Comparison of ENCODE assay signal across 18 mouse cellular contexts in the genomic region with DNA sequence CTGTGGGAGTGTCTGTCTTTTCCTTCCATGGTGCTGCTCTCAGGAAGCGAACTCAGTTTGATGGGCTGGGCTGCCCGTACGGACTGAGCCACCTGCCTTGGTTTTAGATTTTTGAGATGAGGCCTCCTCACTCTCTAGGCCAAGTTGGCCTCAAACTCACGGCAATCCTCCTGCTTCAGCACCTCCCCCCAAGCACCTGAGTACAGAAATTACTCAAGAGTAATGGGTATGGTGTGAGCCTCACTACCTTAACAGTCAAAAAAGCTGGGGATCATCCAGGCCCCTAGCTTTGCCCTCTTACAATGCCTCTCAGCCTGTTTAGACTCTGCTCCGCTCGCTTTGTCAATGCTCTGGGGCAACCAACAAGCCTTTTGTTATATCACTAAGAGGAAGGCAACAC.
"Had no signal": no experiment of that assay in that cellular context is flagged by ENCODE, and none has a peak within 500 bp of the region (broad histone marks: within the 10 kb centered on the region; RNA-seq: fewer than 3 reads in every experiment).

No protein-coding gene starts in this region.

- H3K4me1 ChIP-seq: limb, embryonic 12.5 days; lung, embryonic 15.5 days; midbrain, embryonic 15.5 days; neural tube, embryonic 12.5 days had no signal

- H3K36me3 ChIP-seq: lung, embryonic 15.5 days; midbrain, embryonic 15.5 days; neural tube, embryonic 12.5 days had no signal

- H3K4me2 ChIP-seq: limb, embryonic 12.5 days; liver, embryonic 13.5 days; lung, embryonic 15.5 days; midbrain, embryonic 11.5 days; midbrain, embryonic 15.5 days; neural tube, embryonic 12.5 days; stomach, embryonic 15.5 days had no signal

- H3K27me3 ChIP-seq: limb, embryonic 12.5 days; liver, embryonic 13.5 days; lung, embryonic 15.5 days; megakaryocyte, embryonic 14.5 days; midbrain, embryonic 15.5 days; neural tube, embryonic 12.5 days; stomach, embryonic 15.5 days had no signal

- H3K4me3 ChIP-seq: layer of hippocampus, adult 2 months; limb, embryonic 12.5 days; liver, embryonic 13.5 days; lung, embryonic 15.5 days; megakaryocyte, embryonic 14.5 days; midbrain, embryonic 15.5 days; neural tube, embryonic 12.5 days; stomach, embryonic 15.5 days had no signal

- H3K27ac ChIP-seq: layer of hippocampus, adult 2 months; limb, embryonic 12.5 days; liver, embryonic 13.5 days; lung, embryonic 15.5 days; macrophage; midbrain, embryonic 15.5 days; neural tube, embryonic 12.5 days; stomach, embryonic 15.5 days had no signal

- ATAC-seq: liver, postnatal 0 days; midbrain, embryonic 15.5 days had no signal

- H3K9ac ChIP-seq: limb, embryonic 12.5 days; liver, embryonic 13.5 days; liver, postnatal 0 days; lung, embryonic 15.5 days; midbrain, embryonic 15.5 days; neural tube, embryonic 12.5 days; stomach, embryonic 15.5 days had no signal

- H3K9me3 ChIP-seq: limb, embryonic 12.5 days; liver, embryonic 13.5 days; lung, embryonic 15.5 days; midbrain, embryonic 15.5 days; neural tube, embryonic 12.5 days; stomach, embryonic 15.5 days had no signal

- DNase-seq: kidney, postnatal 10 days; kidney, postnatal 4 days; liver; liver, embryonic 13.5 days; liver, postnatal 0 days; lung, postnatal 14 days; right cerebral cortex, postnatal 14 days; thymus, adult 2 months; thymus, postnatal 25 days had no signal
